ENCODE assay signal across 20 mouse cellular contexts in the genomic region with DNA sequence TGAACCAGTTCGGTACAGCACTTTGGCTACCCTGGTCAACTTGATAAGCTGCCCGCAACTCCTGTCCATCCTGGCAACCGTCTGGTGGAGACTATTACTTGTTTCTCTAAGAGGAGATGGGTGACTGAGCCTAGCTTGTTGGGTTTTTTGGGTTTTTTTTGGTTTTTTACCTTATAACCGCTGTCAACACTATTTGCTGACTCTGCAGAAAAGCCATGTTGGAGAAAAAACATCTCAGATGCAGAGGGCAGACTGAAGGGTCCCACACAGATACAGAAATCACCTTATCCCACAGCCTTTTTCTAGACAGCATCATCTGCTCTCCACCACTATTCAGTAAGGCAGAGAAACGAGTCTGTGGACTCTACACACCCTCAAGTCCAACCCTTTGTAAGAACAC. TPM values are rescaled to one million over a fixed set of nuclear protein-coding genes. Genes with fewer than 3 reads are reported as not detected.
"Had no signal": no experiment of that assay in that cellular context is flagged by ENCODE, and none has a peak within 500 bp of the region (broad histone marks: within the 10 kb centered on the region; RNA-seq: fewer than 3 reads in every experiment).

No protein-coding gene starts in this region.

- H3K27ac ChIP-seq: lung, embryonic 15.5 days; midbrain, embryonic 10.5 days; midbrain, embryonic 12.5 days; neural tube, embryonic 12.5 days; stomach, embryonic 15.5 days; stomach, postnatal 0 days had no signal

- DNase-seq: liver, postnatal 0 days; lung, adult 2 months; lung, postnatal 14 days; lung, postnatal 36 days; midbrain, embryonic 14.5 days; right cerebral cortex, postnatal 14 days; thymus, adult 2 months; thymus, postnatal 25 days; thymus, postnatal 4 days had no signal

- H3K4me2 ChIP-seq: lung, embryonic 15.5 days; midbrain, embryonic 12.5 days; neural tube, embryonic 12.5 days; stomach, embryonic 15.5 days had no signal

- H3K4me1 ChIP-seq: lung, embryonic 15.5 days; midbrain, embryonic 10.5 days; midbrain, embryonic 12.5 days; neural tube, embryonic 12.5 days; stomach, embryonic 15.5 days had no signal

- H3K9me3 ChIP-seq: lung, embryonic 15.5 days; midbrain, embryonic 10.5 days; midbrain, embryonic 12.5 days; neural tube, embryonic 12.5 days; stomach, embryonic 15.5 days had no signal

- H3K36me3 ChIP-seq: lung, embryonic 15.5 days; midbrain, embryonic 10.5 days; midbrain, embryonic 12.5 days; neural tube, embryonic 12.5 days; stomach, embryonic 15.5 days had no signal

- H3K4me3 ChIP-seq: lung, embryonic 15.5 days; midbrain, embryonic 10.5 days; midbrain, embryonic 12.5 days; myocyte; neural tube, embryonic 12.5 days; stomach, embryonic 15.5 days had no signal

- H3K9ac ChIP-seq: liver, postnatal 0 days; lung, embryonic 15.5 days; midbrain, embryonic 12.5 days; neural tube, embryonic 12.5 days; stomach, embryonic 15.5 days had no signal

- H3K27me3 ChIP-seq: lung, embryonic 15.5 days; midbrain, embryonic 12.5 days; neural tube, embryonic 12.5 days; stomach, embryonic 15.5 days had no signal

RNA-seq across cellular contexts. Expression of a gene that starts 9.5 kb away (rescaled TPM):
- polyA plus RNA-seq: midbrain, embryonic 10.5 days had no signal

RNA-seq across cellular contexts. Expression of a gene that starts 32.9 kb away (rescaled TPM):
- total RNA-seq: megakaryocyte-erythroid progenitor cell, adult 5-6 weeks had no signal
- polyA plus RNA-seq: midbrain, embryonic 10.5 days; neural tube, embryonic 14.5 days; testis, adult 2 months had no signal

RNA-seq across cellular contexts. Expression of a gene that starts 58.5 kb away (rescaled TPM):
- polyA plus RNA-seq: midbrain, embryonic 10.5 days; midbrain, embryonic 12.5 days; midbrain, embryonic 14.5 days; midbrain, embryonic 16.5 days; myocyte; neural tube, embryonic 12.5 days; neural tube, embryonic 14.5 days had no signal
